27 mouse cellular contexts compared by ENCODE assay signal in the genomic region with DNA sequence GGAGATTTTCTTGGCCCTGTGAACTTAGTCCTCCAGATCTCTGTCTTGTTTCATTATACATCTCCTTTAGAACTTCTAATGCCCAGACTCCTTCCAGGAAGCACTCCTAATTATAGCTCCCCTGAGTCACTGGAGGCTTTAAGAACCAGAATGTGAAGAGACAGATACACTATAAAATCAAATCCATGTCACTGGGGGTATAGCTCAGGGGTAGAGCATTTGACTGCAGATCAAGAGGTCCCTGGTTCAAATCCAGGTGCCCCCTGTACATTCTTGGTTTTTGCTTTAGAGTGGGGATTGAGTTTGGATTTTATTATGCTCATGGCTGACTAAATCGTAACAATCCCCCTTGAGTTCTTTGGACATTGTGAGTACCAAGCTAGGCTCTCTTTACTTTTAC.
DNase-seq lines count a peak whose midpoint lies in the region; ATAC-seq and TF ChIP-seq lines count a peak whose summit lies in the region.
"Had no signal": no experiment of that assay in that cellular context is flagged by ENCODE, and none has a peak within 500 bp of the region (broad histone marks: within the 10 kb centered on the region; RNA-seq: fewer than 3 reads in every experiment).

No protein-coding gene starts in this region.

- dilution Hi-C loops in CH12.LX (cut with MboI; ENCODE audit: extremely low pct_ligation_motif_present, extremely low pct_unique_long_range_greater_than_20kb, low sequenced_read_pairs): no loop called here

- WGBS in midbrain, embryonic 11.5 days: 92% methylated on average over 1 of the region's 1 CpGs
- WGBS in midbrain, embryonic 15.5 days: 84% methylated on average over 1 of the region's 1 CpGs

- in situ Hi-C loops in CH12.LX (cut with MboI; ENCODE audit: low pct_ligation_motif_present, low pct_unique_long_range_greater_than_20kb, low sequenced_read_pairs): no loop called here

- TF ChIP-seq EP300 in CH12.LX (IDR thresholded peaks at IDR 0.05; ENCODE audit: low read length): no peak

- no peak overlapping the region for H3ac ChIP-seq in myocyte (ENCODE audit: control insufficient read depth, insufficient read length)

- DNase-seq in midbrain, embryonic 11.5 days (ENCODE audit: low spot score, missing footprints): peak; percentile 2
- DNase-seq in CH12.LX (ENCODE audit: extremely low read depth): no peak
- DNase-seq in MEL-GATA-1-ER (ENCODE audit: extremely low read depth, low read depth): peak; percentile 73
- no peak for DNase-seq in B cell, adult 2 months
- DNase-seq in urinary bladder, postnatal 25 days (ENCODE audit: low spot score): no peak
- no peak for DNase-seq in adrenal gland, postnatal 10 days
- DNase-seq: adrenal gland, postnatal 14 days; adrenal gland, postnatal 36 days; cerebellum, adult 11 months; cerebellum, adult 18-20 months; cerebellum, adult 8-10 months; cerebellum, adult 9-11 months; cerebellum, postnatal 14 days; cerebellum, postnatal 36 days; embryo, embryonic 11 days; forebrain, postnatal 0 days had no signal

- no peaks in the 10 kb centered on the region for H3K36me3 ChIP-seq in midbrain, embryonic 11.5 days (ENCODE audit: control insufficient read depth, insufficient read depth, low read length)
- H3K36me3 ChIP-seq in midbrain, embryonic 15.5 days (replicated peaks): no peaks in the 10 kb centered on the region
- H3K36me3 ChIP-seq in CH12.LX (replicated peaks in 1 of 2; ENCODE audit: control insufficient read depth in 1 of 2, insufficient read depth in 1 of 2, low read length in 1 of 2): no peaks in the 10 kb centered on the region
- H3K36me3 ChIP-seq in myocyte (ENCODE audit: control insufficient read depth, insufficient read depth): no peaks in the 10 kb centered on the region
- H3K36me3 ChIP-seq: embryonic facial prominence, embryonic 13.5 days; embryonic facial prominence, embryonic 15.5 days; forebrain, embryonic 10.5 days; forebrain, embryonic 12.5 days; G1E had no signal

- H3K4me2 ChIP-seq in midbrain, embryonic 11.5 days: no peak overlapping the region
- no peak overlapping the region for H3K4me2 ChIP-seq in midbrain, embryonic 15.5 days
- H3K4me2 ChIP-seq in CH12.LX (ENCODE audit: insufficient read depth, low read depth, poor library complexity, severe bottlenecking) (no peak overlapping the region), myocyte (ENCODE audit: low read depth) (peak overlapping the region; percentile 28)
- H3K4me2 ChIP-seq: embryonic facial prominence, embryonic 13.5 days; embryonic facial prominence, embryonic 15.5 days; forebrain, embryonic 12.5 days had no signal

- H3K4me1 ChIP-seq in midbrain, embryonic 11.5 days (ENCODE audit: control insufficient read depth, insufficient read depth, low read length): no peaks in the 10 kb centered on the region
- no peaks in the 10 kb centered on the region for H3K4me1 ChIP-seq in midbrain, embryonic 15.5 days
- 0 out of 4 replicates have a peak, but pooled peaks cover 0 to 2% of the 10 kb centered on the region in 2 experiments for H3K4me1 ChIP-seq in CH12.LX (ENCODE audit: control insufficient read depth in 1 of 2, insufficient read depth in 2 of 2)
- H3K4me1 ChIP-seq: embryonic facial prominence, embryonic 13.5 days; embryonic facial prominence, embryonic 15.5 days; forebrain, embryonic 10.5 days; forebrain, embryonic 12.5 days had no signal

- no peaks in the 10 kb centered on the region for H3K9me3 ChIP-seq in midbrain, embryonic 11.5 days (ENCODE audit: control insufficient read depth, low read length)
- H3K9me3 ChIP-seq in midbrain, embryonic 15.5 days: no peaks in the 10 kb centered on the region
- no peaks in the 10 kb centered on the region for H3K9me3 ChIP-seq in CH12.LX (replicated peaks; ENCODE audit: low read length)
- H3K9me3 ChIP-seq: embryonic facial prominence, embryonic 13.5 days; embryonic facial prominence, embryonic 15.5 days; forebrain, embryonic 10.5 days; forebrain, embryonic 12.5 days had no signal

- H3K27me3 ChIP-seq in midbrain, embryonic 11.5 days (ENCODE audit: control insufficient read depth, insufficient read depth, low read length): no peaks in the 10 kb centered on the region
- H3K27me3 ChIP-seq in midbrain, embryonic 15.5 days (replicated peaks): no peaks in the 10 kb centered on the region
- no peaks in the 10 kb centered on the region for H3K27me3 ChIP-seq in CH12.LX (replicated peaks)
- H3K27me3 ChIP-seq in myocyte (ENCODE audit: control insufficient read depth, insufficient read depth, insufficient read length): no peaks in the 10 kb centered on the region
- H3K27me3 ChIP-seq: embryonic facial prominence, embryonic 13.5 days; embryonic facial prominence, embryonic 15.5 days; forebrain, embryonic 12.5 days; Patski had no signal

- no peak overlapping the region for H3K9ac ChIP-seq in midbrain, embryonic 11.5 days (ENCODE audit: low read length)
- H3K9ac ChIP-seq in midbrain, embryonic 15.5 days: no peak overlapping the region
- H3K9ac ChIP-seq in CH12.LX (ENCODE audit: insufficient read depth, low read depth): no peak overlapping the region
- H3K9ac ChIP-seq: embryonic facial prominence, embryonic 13.5 days; embryonic facial prominence, embryonic 15.5 days; forebrain, embryonic 12.5 days; forebrain, postnatal 0 days had no signal

- TF ChIP-seq POLR2A in CH12.LX (IDR thresholded peaks at IDR 0.05; ENCODE audit: low read depth, low read length): no peak
- no peak for TF ChIP-seq POLR2A in myocyte (IDR thresholded peaks at IDR 0.05; ENCODE audit: insufficient read length, low read depth)

- no peak overlapping the region for H3K27ac ChIP-seq in midbrain, embryonic 11.5 days (ENCODE audit: low read depth, low read length)
- H3K27ac ChIP-seq in midbrain, embryonic 15.5 days: no peak overlapping the region
- H3K27ac ChIP-seq in CH12.LX (ENCODE audit: insufficient read depth, low read depth): no peak overlapping the region
- H3K27ac ChIP-seq: embryonic facial prominence, embryonic 13.5 days; embryonic facial prominence, embryonic 15.5 days; forebrain, embryonic 10.5 days; forebrain, embryonic 12.5 days had no signal

- no peak overlapping the region for H3K4me3 ChIP-seq in midbrain, embryonic 11.5 days (ENCODE audit: low read depth, low read length)
- no peak overlapping the region for H3K4me3 ChIP-seq in midbrain, embryonic 15.5 days
- no peak overlapping the region for H3K4me3 ChIP-seq in CH12.LX (replicated peaks in 1 of 3; ENCODE audit: low read depth in 2 of 3, low read length in 2 of 3, poor library complexity in 1 of 3)
- no peak overlapping the region for H3K4me3 ChIP-seq in myocyte
- H3K4me3 ChIP-seq: embryonic facial prominence, embryonic 13.5 days; embryonic facial prominence, embryonic 15.5 days; erythroblast, embryonic 14.5 days; forebrain, embryonic 10.5 days; forebrain, embryonic 12.5 days had no signal

- H3K79me2 ChIP-seq in CH12.LX (replicated peaks; ENCODE audit: control insufficient read depth, extremely low read depth, insufficient read depth, poor library complexity, severe bottlenecking) (no peaks in the 10 kb centered on the region), myocyte (ENCODE audit: control insufficient read depth, insufficient read depth) (no peaks in the 10 kb centered on the region)

- TF ChIP-seq CTCF in CH12.LX (conservative IDR thresholded peaks at IDR 0.05 in 1 of 2, IDR thresholded peaks at IDR 0.05 in 1 of 2; ENCODE audit: low read depth in 2 of 2, low read length in 2 of 2): no peak

- TF ChIP-seq RAD21 in CH12.LX (IDR thresholded peaks at IDR 0.05; ENCODE audit: low read depth, low read length): no peak

- no peak for ATAC-seq in midbrain, embryonic 11.5 days (ENCODE audit: low FRiP score)
- no peak for ATAC-seq in midbrain, embryonic 15.5 days (replicated peaks)
- ATAC-seq: activated CD4-positive, CD25-positive, alpha-beta regulatory T cell, adult 4 months; forebrain, embryonic 14.5 days; forebrain, postnatal 0 days; Patski had no signal

TF ChIP-seq in CH12.LX, 34 proteins besides CTCF, POLR2A, EP300 and RAD21:
- TF ChIP-seq TBP (conservative IDR thresholded peaks at IDR 0.05; ENCODE audit: low read depth, low read length): peak; percentile 98
- TF ChIP-seq IRF4 (IDR thresholded peaks at IDR 0.05; ENCODE audit: low read depth, low read length): no peak
- TF ChIP-seq ELF1 (IDR thresholded peaks at IDR 0.05; ENCODE audit: low read depth, low read length): peak; percentile 63; the same call in 1 of the 2 replicates
- no peak for TF ChIP-seq MYC (IDR thresholded peaks at IDR 0.05; ENCODE audit: low read depth, low read length)

TF ChIP-seq in myocyte, 11 proteins besides CTCF, POLR2A, EP300 and RAD21:
- TF ChIP-seq TCF3 (IDR thresholded peaks at IDR 0.05; ENCODE audit: insufficient read length, low read depth) (no peak), E2F4 (IDR thresholded peaks at IDR 0.05; ENCODE audit: insufficient read depth) (no peak), CEBPB (IDR thresholded peaks at IDR 0.05; ENCODE audit: insufficient read depth, poor library complexity, severe bottlenecking) (no peak), MYOG (IDR thresholded peaks at IDR 0.05; ENCODE audit: control insufficient read depth in 1 of 3, insufficient read depth in 1 of 3, insufficient read length in 2 of 3, low read depth in 2 of 3) (no peak), REST (IDR thresholded peaks at IDR 0.05; ENCODE audit: insufficient read depth, insufficient read length) (no peak), MYOD1 (IDR thresholded peaks at IDR 0.05; ENCODE audit: control insufficient read depth in 1 of 3, insufficient read length in 2 of 3, low read depth in 2 of 3) (no peak), MAX (IDR thresholded peaks at IDR 0.05; ENCODE audit: low read depth) (no peak), USF1 (IDR thresholded peaks at IDR 0.05; ENCODE audit: low read depth) (no peak), TCF12 (IDR thresholded peaks at IDR 0.05; ENCODE audit: insufficient read depth, poor library complexity, severe bottlenecking) (no peak), SRF (IDR thresholded peaks at IDR 0.05; ENCODE audit: control insufficient read depth, insufficient read length, low read depth) (no peak), POLR2AphosphoS2 (IDR thresholded peaks at IDR 0.05; ENCODE audit: insufficient read length, low read depth) (no peak)

Comparison
In these comparisons a context has a peak if more than half of its experiments do, and no peak if none do; other contexts are left out.
1. DNase-seq: peak in midbrain, embryonic 11.5 days (single experiment) and MEL-GATA-1-ER (single experiment); none in CH12.LX (single experiment), B cell, adult 2 months (0 of 2), urinary bladder, postnatal 25 days (single experiment) and adrenal gland, postnatal 10 days (single experiment).